Mouse (Mus musculus): ENCODE measurements around the gene Paqr5.

Gene Paqr5

DNA sequence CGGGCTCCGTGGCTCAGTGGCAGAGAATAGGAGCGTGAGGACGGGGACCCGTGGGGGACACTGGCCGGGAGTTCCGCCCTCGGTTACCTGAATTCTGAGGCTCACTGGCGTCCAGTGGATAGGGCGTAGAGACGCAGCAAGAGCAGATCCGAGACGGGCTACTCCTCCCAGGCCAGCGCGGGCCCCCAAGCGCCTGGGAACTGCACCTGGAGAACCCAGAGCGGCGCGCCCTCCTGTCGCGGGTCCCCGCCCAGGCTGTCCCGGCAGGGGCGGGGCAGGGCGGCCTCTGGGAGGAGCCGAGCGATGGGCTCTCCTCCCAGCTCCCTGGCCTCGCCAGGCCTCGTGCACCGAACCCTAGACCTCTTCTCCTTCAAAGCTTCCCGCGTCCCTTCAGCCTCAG is at the start of gene Paqr5:
Gene Paqr5 (minus strand): TSS at position 257 of the 400 bp plus-strand sequence.
- DNase-seq (ENCODE audit: low spot score), result peak; percentile 59

DNA sequence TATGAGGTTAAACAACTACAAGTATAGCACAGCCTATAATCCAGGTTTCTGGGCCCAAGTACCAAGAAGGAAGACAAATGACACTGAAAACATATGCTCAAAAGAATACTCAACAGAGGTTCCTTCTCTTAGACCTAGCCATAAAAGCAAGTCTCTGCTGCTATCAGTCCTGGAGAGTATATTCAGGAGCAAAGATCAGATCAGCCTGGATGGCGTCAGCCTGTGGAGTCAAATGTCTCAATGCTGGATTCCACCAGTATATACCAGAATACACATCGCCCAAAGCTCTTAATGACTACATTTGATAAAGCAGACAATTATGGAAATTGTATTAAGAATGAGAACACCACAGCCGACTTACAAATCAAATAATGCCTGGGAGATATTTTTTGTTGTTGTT is 35.6 kb upstream of the Paqr5 start:
- no peak for DNase-seq (ENCODE audit: low spot score)

DNA sequence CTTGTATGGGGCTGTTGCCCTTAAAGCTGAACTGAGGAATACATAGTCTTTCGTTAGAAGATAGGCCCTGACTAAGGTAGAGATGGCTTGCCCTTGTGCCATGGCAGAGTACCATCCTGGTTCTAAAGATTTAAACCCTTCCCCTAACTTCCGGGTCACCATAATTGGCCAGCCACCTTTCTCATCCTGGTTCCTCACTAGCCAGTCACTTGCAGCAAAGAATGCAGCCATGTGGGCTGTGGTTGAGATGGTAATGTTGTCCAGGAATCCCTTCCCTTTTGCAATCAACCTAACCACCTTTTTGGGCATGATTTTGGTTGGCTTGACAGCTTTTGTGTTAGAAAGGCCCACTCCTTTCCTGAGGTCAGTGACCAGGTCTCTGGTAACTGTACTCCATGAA is 33.8 kb upstream of the Paqr5 start:
- DNase-seq (ENCODE audit: low spot score), result no peak

DNA sequence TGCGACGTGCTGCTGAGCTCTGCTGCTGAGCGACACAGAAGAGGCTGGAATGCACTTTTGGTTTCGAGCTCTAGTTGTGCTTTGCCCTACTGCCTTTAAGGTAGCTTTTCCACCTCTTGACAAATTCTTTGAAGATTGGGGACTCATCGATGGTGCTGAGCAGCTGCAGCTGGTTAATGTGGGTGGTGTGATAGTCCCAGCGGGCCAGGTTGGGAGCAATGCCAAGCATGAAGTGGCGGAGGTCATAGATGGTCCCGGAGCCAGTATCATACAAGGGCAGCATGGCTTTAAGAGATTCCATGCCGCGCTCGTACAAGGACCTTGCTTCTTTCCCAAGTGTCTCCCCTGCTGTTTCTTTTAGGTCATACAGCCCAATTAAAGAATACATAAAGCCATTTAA is 33.3 kb upstream of the Paqr5 start:
- DNase-seq (ENCODE audit: low spot score), result no peak

DNA sequence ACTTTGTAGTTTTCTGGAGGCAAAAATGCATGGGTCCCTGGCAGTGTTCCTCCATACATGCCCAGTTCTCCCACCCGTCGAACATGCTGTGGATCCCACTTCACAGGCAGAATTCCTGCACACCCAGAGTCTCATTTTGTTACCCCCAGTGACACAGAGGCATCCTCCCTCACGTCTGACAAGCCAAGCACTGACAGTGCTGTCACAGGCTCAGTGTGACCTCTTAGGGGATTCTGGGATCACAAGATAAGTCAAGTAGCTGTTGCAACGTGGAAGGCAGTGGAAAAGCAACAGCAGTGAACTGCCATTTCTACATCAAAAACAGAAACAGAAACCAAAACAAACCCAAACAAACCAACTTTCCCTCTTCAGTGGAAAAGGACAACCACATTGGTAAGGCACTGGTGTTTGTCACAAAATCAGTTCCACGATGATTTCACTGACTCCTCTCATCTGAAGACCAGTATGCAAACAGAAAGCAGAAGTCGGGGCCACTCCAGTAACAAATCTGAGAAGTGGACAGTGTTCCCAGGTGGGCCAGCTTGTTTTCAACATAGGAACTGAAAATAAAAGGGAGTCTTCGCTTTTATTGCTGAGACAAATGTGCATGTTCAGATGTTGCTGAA is 31.3 kb upstream of the Paqr5 start:
- DNase-seq (ENCODE audit: low spot score), result no peak

DNA sequence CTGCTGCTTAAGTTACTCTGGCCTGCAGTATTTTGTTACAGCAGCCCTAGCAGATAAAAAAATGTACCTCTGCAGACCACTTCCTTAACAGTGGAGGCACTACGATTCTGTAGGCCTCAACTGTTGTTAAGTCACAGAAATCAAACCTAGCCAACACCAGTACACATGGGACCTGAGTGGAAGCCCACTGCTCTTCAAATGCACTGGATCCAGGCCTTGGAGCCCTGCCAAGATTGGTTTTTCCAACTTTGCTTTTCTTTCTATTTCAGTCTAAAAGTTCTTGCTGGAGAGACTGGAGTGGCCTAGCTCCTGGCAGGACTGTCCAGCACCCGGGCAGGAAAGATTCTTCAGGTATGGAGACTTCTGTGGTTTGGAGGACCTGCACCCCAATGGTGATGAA is 29.6 kb upstream of the Paqr5 start:
- DNase-seq (ENCODE audit: low spot score), result no peak

DNA sequence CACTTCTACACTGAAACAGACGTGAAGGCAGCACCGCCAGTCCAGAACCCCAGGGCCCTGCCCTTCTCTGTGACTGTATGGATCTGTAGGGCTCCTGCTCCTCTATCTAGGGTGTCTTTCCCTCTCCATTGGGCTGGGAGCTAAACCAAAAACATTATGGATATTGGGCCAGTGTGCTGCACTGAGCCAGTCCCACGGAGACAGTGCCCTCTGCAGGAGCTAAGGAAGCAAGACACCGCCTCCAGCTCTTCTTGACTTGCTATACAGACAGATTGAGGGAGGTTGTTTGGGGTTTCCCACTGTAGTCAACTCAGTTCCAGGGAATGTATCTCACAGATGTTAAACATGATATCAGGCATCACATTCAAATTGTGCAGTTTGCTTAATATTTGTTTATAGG is 24.1 kb upstream of the Paqr5 start:
- DNase-seq (ENCODE audit: low spot score), result peak; percentile 54

DNA sequence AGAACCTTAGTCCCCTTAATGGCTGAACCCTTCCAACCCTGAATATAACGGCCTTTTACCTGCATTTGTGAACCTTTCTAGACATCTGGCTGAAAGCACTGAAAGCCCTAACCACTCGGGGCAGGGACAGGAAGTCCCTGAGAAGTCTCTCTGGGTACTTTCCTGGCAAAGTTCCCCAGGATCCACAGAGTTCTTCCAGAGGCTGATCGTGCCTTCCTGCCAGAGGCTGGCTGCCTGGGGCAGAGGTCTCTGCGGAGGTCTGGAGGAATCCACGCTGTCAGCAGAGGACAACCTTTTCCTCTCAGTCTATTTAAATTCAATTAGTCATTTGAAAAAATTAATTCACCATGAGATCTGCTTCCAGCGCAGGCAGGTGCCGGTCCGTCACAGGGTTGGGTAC is 22.5 kb upstream of the Paqr5 start:
- no peak for DNase-seq (ENCODE audit: low spot score)

DNA sequence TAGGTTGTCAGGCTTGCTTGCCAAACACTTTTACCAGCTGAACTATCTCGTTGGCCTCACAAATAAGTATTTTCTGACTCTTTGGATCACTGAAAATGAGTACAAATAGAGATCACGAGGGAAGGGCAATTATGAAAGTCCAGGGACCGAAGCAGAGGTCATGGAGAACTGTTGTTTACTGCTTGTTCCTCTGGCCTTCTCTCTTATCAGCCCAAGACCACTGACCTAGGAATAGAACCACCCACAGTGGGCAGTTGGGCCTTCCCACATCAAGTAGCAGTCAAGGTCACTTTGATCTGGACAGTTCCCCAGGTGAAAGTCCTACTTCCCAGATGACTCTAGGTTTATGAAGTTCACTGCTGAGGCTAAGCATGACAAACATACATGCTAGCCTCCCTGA is 15.5 kb upstream of the Paqr5 start:
- DNase-seq (ENCODE audit: low spot score), result no peak

DNA sequence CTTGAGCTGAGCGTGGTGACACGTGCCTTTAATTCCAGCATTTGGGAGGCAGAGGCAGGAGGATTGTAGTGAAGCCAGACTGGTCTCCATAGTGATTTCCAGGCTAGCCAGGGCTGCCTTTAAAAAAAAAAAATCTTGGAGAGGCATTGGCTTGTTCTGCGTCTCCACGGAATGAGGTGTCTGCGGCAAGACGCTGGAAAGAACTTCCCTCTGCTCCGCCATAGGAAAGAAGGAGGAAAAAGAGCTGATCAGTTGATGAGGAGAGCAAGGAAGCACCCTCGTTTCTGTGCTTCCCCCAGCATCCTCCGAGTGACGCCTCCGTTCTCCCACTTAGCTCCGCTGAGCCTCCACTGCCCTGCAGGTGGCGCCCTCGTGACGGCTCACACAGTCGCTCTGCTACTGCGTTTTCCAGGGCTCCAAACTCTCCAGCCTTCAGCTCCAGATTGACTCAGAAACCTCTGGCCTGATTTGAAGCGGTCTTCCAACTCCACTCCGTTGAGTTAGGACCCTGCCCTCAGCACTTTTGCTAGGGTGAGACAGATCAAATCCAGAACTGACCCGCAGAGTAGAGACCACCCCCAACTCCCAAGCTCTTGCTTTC is 13.5 kb upstream of the Paqr5 start:
- DNase-seq (ENCODE audit: low spot score), result peak; percentile 95

DNA sequence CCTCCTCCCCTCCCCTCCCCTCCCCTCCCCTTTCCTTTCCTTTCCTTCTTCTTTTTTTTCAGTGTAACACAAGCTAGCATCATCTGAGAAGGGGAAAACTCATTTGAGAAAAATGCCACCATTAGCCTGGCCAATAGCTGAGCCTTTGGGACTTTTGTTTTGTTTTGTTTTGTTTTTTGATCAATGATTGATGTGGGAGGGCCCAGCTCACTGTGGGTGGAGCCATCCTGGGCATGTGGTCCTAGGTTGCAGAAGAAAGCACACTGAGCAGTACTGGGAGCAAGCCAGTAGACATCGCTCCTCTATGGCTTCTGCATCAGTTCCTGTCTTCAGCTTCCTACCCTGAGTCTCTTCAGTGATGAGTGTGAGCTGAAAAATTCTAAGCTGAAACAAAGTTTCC is 9.2 kb upstream of the Paqr5 start:
- no peak for DNase-seq (ENCODE audit: low spot score)

DNA sequence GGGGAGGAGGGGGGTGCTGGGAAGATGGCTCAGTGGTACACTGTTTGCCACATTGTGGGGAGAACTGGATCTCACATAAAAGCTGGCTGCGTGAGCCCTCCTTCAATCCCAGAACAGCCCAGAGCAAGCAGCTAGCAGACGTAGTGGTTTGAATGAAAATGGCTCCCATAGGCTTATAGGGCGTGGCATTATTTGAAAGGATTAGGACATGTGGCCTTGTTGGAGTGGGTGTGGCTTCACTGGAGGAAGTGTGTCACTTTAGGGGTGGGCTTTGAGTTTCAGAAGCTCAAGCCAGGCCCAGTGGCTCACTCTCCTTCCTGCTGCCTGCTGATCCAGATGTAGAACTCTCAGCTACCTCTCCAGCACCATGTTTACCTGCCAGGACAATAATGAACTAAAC is 5.5 kb upstream of the Paqr5 start:
- no peak for DNase-seq (ENCODE audit: low spot score)

DNA sequence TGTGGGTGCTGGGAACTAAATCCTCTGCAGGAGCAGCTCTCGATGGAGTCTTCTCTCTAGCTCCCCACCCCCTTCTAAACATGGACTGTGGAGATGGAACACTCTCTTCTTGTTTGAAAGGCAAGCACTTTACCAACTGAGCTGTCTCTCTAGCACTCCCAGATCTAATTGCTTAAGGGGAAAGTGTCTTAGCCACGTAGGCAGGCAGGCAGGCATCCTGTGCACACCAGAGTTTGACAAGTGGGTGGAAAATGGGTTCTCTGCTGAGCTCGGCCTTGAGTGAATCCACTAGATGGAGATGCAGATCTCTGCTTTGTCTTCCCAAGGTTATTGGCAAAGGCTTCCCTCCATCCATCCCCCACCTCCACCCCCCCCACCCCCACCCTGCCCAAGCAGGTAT is 1.4 kb upstream of the Paqr5 start:
- DNase-seq (ENCODE audit: low spot score), result no peak

DNA sequence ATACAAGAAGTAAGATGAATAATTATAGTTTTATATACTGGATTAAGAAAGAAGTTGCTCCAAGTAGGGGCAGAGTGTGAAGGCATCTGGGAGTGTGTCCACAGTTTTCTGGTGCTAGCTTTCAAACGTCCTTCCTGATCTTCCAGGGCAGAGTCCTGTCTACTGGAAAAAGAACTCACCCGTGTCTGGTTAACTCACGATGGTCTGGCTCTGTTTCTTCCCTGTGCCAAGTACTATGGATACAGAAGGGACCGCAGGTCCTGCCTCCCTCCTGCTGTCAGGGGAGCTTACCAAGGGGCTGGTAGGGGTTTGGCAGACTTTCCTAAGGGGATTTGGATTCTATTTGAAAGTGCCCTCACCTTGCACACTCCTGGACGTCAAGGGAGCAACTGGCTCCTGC is 1.6 kb downstream of the Paqr5 start:
- DNase-seq (ENCODE audit: low spot score), result no peak

DNA sequence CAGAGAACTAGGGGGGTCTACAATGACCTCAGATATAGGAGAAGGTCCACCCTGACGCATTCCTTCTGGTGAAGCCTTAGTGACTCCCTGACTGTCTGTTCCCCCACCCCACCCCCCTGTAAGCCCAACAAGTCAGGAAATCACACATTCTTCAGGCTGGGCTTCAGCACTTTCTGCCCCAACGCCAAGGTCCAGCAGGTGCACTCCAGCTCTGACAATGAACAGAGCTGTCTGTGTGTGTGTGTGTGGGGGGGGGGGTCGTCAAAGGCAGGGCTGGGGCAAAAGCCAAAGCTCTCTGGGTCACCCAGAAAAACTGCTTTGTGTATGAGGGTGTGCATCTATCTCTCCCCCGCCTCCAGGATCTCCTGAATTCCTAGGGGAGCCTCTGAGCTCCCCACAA is 2.8 kb downstream of the Paqr5 start:
- DNase-seq (ENCODE audit: low spot score), result no peak

DNA sequence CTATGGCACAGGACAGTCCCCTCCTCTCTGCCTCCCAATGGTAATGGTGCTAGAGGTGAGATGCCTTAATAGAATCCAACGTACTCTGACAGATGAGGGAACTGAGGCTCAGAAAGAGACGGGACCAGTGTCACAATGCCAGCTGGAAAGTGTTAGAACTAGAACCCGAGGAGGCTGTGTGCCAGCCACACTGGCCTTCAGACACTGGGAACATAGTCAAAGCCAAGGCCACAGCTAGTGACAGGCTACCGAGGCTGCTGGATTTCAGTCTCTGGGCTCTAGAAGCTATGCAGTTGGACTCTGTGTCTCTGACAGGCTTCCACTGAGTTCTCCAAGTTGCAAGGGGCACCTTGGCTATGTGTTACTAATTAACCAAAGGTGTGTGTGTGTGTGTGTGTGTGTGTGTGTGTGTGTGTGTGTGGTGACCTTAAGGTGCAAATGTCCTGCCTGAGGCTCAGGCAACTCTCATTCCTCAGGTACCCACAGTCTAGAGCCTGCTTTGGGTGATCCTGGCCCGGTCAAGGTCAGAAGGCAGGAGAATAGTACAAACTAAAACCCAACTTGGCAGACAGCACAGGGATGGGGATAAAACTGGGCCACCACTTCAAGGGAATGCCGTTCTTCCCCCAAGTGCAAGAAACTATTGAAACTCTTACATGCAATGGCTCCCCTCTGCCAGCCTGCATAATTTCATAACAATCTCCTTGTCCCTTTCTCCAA is 3.5 kb downstream of the Paqr5 start:
- DNase-seq (ENCODE audit: low spot score), result no peak

DNA sequence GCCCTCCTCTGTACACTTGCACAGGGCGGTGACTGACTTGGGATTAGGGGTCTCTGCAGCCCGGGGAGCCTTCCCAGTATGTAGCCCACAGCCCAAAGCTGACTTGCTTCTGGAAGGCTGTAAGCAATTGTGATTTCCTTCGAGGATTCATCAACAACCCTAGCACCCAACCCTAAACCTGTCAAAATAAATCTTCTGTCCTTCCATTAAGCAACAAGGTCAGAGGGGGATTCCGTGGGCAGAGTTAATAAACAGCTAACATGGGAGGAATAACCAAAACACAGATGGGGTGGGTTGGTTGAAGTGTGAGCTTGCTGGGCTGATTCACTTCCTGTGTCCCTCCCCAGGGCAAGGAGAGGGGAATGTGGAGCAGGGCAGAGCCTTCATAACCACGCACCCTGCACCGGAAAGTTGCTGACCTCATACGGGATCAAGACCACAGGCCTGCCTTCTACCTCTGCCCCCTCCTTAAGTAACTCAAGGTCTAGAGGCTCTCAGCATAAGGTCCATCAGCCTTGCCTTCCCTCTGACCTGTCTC is 5.0 kb downstream of the Paqr5 start:
- DNase-seq (ENCODE audit: low spot score), result no peak

DNA sequence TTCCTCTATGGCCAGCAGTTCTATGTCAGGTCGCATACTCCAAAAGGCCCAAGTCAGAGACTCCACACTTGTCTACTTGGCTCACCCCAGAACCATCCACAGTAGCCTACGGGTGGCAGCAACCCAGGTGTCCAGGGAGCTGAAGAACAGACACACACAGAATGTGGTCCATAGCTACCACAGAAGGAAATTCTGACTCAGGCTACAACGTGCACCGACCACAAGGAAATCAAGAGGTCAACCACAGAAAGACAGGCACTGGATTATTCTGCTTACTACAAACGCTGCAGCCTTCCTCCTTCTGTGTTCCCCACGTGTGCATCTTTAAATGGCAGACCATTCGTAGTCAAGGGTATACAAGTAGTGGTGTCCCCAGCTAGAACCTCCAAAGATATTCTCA is 6.4 kb downstream of the Paqr5 start:
- no peak for DNase-seq (ENCODE audit: low spot score)

DNA sequence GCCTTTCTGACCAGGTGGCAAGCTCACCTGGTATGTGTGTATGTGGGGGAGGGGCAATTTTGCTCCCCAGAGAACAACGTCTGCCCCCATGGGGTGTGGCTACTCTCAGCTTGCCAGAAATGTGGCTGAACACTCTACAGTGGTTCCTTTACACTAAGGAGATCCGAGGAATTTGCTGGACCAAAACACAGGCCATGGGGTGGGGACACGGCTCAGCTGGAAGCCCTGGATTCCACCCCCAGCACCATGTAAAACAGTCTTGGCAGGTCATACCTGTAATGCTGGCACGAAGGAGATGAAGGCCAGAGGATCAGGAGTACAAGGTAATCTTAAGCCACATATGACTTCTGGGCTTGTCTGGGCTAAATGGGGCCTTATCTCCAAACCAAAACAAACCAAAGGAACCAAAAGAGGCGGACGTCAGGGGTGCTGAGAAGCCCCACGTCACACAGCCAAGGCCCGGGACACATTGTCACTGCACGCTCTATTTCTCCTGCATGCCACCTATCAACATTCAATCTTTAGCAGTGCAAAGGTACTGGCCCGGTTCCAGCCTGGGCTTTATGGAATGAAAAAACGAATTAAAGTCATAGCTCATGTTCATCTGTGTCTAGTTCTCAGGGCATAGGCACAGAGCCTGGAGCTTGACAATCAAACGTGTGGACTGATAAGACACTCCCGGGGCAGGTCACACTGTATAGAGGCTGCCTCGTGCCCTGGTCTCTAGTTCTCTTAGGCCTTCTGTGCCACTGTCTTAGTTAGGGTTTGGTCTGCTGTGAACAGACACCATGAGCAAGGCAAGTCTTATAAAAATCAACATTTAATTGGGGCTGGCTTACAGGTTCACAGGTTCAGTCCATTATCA is 8.2 kb downstream of the Paqr5 start:
- no peak for DNase-seq (ENCODE audit: low spot score)

DNA sequence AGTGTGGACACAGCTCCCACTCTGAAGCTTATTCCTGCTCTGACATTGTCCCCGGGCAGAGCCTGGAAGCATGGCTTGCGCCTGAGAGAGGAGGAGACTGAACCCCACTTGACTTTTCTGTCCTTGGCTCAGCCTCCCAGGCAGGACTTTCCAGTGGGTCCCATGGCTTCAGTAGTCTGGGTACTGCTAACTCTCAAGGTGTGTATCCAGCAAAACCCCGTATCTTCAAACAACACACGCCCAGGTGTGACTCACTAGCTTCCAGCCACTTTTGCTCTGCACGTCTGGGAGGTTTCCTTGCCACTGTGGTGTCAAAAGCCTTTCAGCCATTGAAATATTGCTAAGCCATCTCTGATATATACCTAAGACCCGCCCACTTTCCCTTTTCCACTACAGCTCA is 9.3 kb downstream of the Paqr5 start:
- no peak for DNase-seq (ENCODE audit: low spot score)

DNA sequence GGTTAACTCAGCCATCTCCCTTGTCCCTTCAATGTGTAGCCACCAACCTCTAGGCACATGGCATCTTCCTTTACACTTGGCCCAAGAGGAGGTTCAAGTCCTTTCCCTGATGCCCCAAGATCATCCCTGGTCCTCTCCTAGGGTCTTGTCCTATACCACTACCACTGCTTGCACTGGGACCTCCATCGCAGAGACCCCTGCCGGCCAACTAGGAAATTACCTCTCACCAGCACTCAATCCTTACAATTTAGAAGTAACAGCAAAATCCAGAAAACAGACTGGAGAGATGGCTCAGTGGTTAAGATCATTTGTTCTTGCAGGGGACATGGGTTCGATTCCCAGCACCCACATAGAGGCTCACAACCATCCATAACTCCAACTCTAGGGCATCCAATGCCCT is 11.2 kb downstream of the Paqr5 start:
- DNase-seq (ENCODE audit: low spot score), result no peak

DNA sequence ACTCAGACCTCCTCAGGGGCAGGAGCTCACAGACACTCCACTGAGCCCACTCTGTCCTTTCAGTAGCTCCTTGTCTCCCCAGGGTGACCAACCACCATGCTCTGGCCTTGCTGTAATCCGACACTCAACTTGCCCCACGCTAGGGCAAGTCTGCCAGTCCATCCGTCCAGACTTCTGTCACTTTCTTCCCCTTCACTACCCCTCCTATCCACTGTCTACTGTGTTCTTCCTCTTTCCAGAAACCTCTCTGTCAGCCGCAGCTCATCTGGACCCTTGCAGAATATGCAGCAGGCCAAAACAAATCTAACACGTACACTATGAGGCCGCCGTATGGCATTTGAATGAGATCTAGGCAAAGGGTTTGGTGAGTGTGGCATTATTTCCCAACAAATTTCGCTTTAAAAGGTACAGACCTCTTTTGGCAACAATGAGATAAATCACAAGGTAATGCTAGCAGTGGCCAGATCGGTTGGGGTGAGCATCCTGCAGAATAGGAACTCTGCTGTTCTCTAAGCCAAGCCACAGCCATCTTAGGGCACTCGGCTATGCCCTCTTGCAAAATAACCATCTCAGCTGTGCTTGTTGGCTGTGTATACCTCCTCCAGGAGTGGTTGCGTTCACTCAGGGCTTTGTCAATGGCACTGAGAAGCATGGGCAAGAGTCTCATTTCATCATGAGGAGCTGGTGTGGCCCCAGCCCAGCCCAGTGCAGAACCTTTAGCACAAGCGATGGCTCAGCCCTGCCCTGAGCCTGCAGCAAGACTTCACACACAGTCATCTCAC is 13.1 kb downstream of the Paqr5 start:
- DNase-seq (ENCODE audit: low spot score), result no peak

Data from testis, postnatal 10 days (tissue).